Mouse (Mus musculus) layer of hippocampus, adult 2 months (tissue): ENCODE measurements around the gene Zfp526. TPM values are rescaled to one million over a fixed set of nuclear protein-coding genes. Genes with fewer than 3 reads are reported as not detected.

Experiments used
- DNase-seq, 2 experiments: peaks; one replicate each; pipeline ENCODE4 v3.0.0; 2022; ENCODE audit warnings: low spot score in 2 of 2
- H3K27ac ChIP-seq: fragments of 200-600 bp; 2 replicates; pipeline ENCODE4 v1.8.1; 2022
- H3K4me3 ChIP-seq: fragments of 200-600 bp; 2 replicates; pipeline ENCODE4 v1.8.1; 2022; ENCODE audit warnings: mild to moderate bottlenecking
- CTCF ChIP-seq: fragments of 200-600 bp; conservative IDR thresholded peaks from 2 replicates; pipeline ENCODE4 v1.8.1; 2022; ENCODE audit warnings: antibody characterized with exemption, mild to moderate bottlenecking, moderate library complexity
- microRNA-seq, 2 experiments: library from miRNA; unstranded; fragments of <30 nt; microRNA quantifications; one replicate each; pipeline ENCODE4 v1.2.0; 2021
- total RNA-seq, 2 experiments: library from RNA; stranded (reverse); gene quantifications; 2 replicates each; pipeline ENCODE4 v1.2.3; 2021

Gene Zfp526
- total RNA-seq, 2 experiments from 2014 or later, result 10.5 to 12.7 TPM

DNA sequence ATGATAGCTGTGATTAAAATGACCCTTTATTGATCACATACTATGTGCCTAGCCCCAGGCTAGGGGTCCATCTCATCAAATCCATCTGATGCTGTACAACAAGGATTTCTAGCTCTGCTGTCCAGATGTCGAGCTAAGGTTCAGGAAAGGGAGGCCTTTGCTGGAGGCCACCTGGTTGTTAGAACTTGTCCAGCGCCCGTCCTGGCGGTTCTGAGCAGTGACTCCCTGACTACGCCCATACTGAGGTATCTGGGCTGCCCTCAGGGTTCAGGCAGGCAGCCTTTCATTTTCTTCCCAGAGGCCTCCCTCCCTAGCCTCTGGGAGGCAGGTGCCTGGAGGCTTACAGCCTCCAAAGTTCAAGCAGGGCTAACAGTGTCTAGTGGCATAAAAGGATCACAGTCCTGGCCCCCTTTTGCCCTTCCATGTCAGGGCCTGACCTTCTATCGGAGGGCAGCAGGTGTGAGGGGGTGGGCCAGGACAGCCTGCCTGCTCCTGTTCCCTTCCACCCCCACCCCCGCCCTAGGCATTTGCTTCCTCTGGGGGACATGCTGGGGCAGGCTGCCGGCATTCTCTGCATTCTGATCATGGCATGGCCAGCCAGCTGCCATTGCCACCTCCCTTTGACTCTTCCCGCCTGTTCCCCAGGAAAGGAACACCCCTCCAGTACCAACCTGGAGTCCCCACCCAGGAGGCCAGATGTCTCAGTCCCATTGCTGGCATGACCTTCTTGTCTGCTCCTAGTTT, 54.5 kb downstream of the Zfp526 start:
- no peak overlapping the region for H3K4me3 ChIP-seq
- no peak for DNase-seq
- no peak for TF ChIP-seq CTCF
- H3K27ac ChIP-seq, result peak overlapping the region; percentile 99

Small RNA genes lying within 50 kb of the gene (microRNA-seq; reads per million reads assigned to microRNA genes)
- 0 to 1.1 reads per million in 2 experiments for gene Mir7048

Other genes starting within 250 kb of the Zfp526 start
- 100 to 1,000 TPM; 275 to 315 TPM for gene Rabac1, start 248.7 kb upstream of the Zfp526 start, total RNA-seq
- 1,000 to 10,000 TPM; 2,443 to 2,563 TPM for gene Atp1a3, start 215.5 kb upstream of the Zfp526 start, total RNA-seq
- 100 to 1,000 TPM; 247 to 248 TPM for gene Grik5, start 149.1 kb upstream of the Zfp526 start, total RNA-seq
- gene Zfp574, start 148.9 kb upstream of the Zfp526 start, total RNA-seq, result 10 to 100 TPM; 29.3 to 30.3 TPM
- gene Pou2f2, start 41.7 kb upstream of the Zfp526 start, total RNA-seq, result 1 to 10 TPM; 8.2 to 8.5 TPM
- 10 to 100 TPM; 23.7 to 24.1 TPM for gene Dedd2, start 810 bp upstream of the Zfp526 start, total RNA-seq
- gene Gsk3a, start 16.4 kb downstream of the Zfp526 start, total RNA-seq, result 100 to 1,000 TPM; 206 to 220 TPM
- 10 to 100 TPM; 40.3 to 45.1 TPM for gene Erf, start 29.3 kb downstream of the Zfp526 start, total RNA-seq
- gene Cic, start 46.3 kb downstream of the Zfp526 start, total RNA-seq, result 100 to 1,000 TPM; 218 to 225 TPM
- 10 to 100 TPM; 16.9 to 21.0 TPM for gene Pafah1b3, start 76.6 kb downstream of the Zfp526 start, total RNA-seq
- not detected for gene Prr19, start 80.0 kb downstream of the Zfp526 start, total RNA-seq
- gene Tmem145, start 84.7 kb downstream of the Zfp526 start, total RNA-seq, result 10 to 100 TPM; 27.4 to 27.8 TPM
- gene Megf8, start 95.7 kb downstream of the Zfp526 start, total RNA-seq, result 100 to 1,000 TPM in 1 of 2 experiments, 10 to 100 TPM in 1; 96.9 to 100 TPM
- not detected for gene Cnfn, start 148.3 kb downstream of the Zfp526 start, total RNA-seq
- 1 to 10 TPM; 9.1 to 10.0 TPM for gene Lipe, start 177.3 kb downstream of the Zfp526 start, total RNA-seq
- not detected for gene Cxcl17, start 191.5 kb downstream of the Zfp526 start, total RNA-seq